Mouse (Mus musculus) embryonic fibroblast, embryonic 13.5 days (primary cell): ENCODE results near the gene Ssbp2. TPM values are rescaled to one million over a fixed set of nuclear protein-coding genes. Genes with fewer than 3 reads are reported as not detected.

Experiments
- H3K27ac ChIP-seq: 2 replicates; pipeline ENCODE4 v1.5.1; 2012; ENCODE audit warnings: low read length, control low read depth, inconsistent platforms; ENCODE audit not compliant: insufficient read depth
- H3K4me1 ChIP-seq: 2 replicates; pipeline ENCODE4 v1.6.1; 2011; ENCODE audit warnings: low read length; ENCODE audit not compliant: control insufficient read depth, insufficient read depth
- H3K4me3 ChIP-seq: 2 replicates; pipeline ENCODE4 v1.5.1; 2011; ENCODE audit warnings: mild to moderate bottlenecking, control low read depth, low read length; ENCODE audit not compliant: insufficient read depth
- CTCF ChIP-seq: IDR thresholded peaks from 2 replicates; pipeline ENCODE4 v1.5.1; 2011; ENCODE audit warnings: mild to moderate bottlenecking, control low read depth, low read length, moderate library complexity, borderline replicate concordance; ENCODE audit not compliant: insufficient read depth
- POLR2A ChIP-seq: IDR thresholded peaks from 2 replicates; pipeline ENCODE4 v1.6.1; 2011; ENCODE audit warnings: low read depth, mild to moderate bottlenecking, control low read depth, low read length, moderate library complexity
- polyA plus RNA-seq: library from polyadenylated mRNA; stranded (reverse); fragments of >200 nt; gene quantifications from 2 replicates; pipeline ENCODE4 v1.2.4, GENCODE M21; 2011; ENCODE audit warnings: low read depth; ENCODE audit not compliant: missing spikeins, insufficient read length

Ssbp2 gene
- polyA plus RNA-seq, 1 experiment: 57.2 TPM

DNA sequence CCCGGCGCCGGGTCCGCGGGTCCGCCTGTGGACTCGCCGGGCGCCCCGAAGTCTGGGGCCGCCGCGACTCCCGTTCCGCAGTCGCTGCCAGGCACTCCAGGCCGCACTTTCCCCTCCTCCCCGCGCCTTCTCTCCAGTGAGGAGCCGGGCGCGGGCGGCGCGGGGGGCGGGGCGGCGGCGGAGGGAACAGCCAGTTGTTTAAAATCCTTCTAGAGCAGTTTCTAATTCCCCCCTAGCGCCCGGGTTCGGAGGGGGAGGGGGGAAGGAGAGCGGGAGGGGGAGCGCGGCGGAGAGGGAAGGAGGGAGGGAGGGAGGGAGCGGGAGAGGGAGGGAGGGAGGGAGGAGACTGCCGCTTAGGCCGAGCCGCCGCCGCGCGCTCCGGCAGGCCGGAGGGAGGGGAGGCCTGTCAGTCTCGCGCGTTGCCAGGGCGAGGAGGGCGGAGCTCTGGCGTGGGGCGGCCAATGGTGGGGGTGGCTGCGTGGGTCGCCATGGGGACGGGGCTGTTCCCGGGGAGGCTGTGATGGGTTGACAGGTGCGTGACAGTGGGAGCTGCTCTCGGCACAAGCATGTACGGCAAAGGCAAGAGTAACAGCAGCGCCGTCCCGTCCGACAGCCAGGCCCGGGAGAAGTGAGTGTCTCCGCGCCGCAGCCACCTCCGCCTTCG is 670 bp downstream of the Ssbp2 start:
- TF ChIP-seq CTCF (no peak), POLR2A (peak; percentile 80)
- Histone ChIP-seq H3K4me1 (no peaks in the 10 kb centered on the region), H3K27ac (peak overlapping the region; percentile 96)

DNA sequence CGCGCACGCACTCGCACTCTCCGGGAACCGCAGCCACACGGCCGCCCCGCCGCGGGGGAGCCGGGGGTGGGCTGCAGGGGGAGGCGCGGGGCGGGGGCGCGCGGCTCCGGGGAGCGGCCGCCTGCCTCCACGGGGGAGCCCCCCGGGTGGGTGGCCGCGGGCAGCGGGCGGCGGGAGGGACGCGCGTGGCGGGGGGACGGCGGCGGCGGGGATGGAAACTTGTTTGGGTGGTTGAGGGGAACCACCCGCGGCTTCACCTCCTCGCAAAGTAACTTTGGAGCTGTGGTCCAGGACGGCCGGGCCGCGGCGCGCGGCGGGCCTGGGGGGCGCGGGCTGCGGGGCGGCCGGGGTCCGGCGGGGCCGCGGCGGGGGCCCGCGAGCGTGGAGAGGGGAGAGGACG is 1.2 kb downstream of the Ssbp2 start:
- no peaks in the 10 kb centered on the region for H3K4me1 ChIP-seq
- peak overlapping the region; percentile 34 for H3K4me3 ChIP-seq
- no peak overlapping the region for H3K27ac ChIP-seq
- TF ChIP-seq CTCF (no peak), POLR2A (no peak)

More for the DNA sequence above, 670 bp downstream of the Ssbp2 start:
- peak overlapping the region; percentile 34 for H3K4me3 ChIP-seq

DNA sequence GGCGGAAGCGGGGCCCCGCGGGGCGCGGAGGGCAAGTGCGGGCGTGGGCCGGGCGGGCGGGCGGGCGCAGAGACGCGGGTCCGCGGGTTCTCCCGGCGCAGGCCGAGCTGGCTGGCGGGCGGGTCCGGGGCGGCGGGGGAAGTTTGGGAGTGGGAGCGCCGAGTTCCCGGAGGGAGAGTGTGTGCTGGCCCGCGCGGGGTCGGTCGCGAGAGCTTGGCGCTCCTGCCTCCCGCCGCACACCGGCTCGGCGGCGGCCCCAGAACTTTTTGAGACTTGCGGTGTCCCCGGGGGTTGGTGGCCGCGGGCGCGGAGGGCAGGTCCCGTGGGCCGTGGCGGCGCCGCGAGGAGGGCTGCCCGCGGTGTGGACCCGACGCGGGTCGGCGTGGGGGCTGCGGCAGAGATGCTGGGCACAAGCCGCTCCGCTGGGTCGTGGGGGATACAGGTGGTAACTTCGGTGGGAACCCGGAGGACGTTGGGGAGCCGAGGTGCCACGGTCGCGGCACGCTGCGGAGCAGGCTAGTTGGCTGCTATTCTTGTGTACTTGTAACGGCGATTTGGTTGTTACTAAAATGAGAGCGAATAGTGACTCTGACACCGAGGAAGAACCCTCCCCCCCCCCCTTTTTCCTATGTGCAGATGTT is 1.7 kb downstream of the Ssbp2 start:
- Histone ChIP-seq H3K27ac (no peak overlapping the region), H3K4me1 (no peaks in the 10 kb centered on the region), H3K4me3 (peak overlapping the region; percentile 56)
- TF ChIP-seq POLR2A (no peak), CTCF (no peak)

DNA sequence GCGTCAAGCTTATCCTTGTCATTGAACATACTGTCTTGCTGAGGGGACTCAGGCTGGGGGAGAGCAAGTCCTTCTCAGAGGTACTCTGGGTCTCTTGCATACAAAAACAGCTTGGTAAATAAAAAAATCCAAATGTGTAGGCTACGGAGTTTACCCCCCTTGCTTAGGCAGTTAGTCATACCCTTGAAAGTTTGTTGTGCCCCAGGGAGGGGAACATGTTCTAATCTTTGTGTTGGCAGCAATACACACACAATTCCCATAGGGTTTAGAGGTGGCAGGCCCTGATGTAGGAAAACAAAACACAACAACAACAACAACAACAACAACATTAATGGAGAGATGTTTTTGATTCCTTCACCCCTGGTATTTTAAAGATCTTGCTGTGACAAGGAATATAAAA is 2.3 kb downstream of the Ssbp2 start:
- TF ChIP-seq POLR2A (no peak), CTCF (no peak)
- Histone ChIP-seq H3K4me3 (peak overlapping the region; percentile 56), H3K4me1 (no peaks in the 10 kb centered on the region), H3K27ac (no peak overlapping the region)

DNA sequence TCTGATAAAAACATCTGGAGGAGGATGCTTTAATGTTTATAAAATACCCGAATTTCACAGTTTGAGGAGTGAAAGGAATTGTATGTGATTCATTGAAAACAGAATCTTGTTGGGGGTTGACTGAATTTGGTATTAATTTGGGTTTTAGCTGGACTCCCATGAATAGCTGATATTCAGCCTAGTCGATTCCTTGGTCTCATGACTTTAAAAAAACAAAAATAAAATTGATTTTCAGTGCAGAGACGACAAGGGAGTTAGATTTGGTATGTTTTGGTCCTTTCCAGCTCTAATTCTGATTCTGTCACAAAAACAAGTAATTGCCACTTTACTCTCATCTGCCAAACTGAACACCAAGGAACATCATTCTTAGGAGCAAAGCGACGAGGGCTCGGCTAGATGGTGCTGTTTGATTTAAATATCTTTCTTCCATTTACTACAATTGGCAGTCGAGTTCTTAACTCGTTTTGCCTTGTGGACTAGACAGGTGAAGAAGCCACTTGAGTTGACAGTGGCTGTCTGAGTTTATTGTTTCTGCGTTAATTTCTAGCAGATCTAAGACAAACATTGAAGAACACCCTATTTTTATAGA is 2.9 kb downstream of the Ssbp2 start:
- Histone ChIP-seq H3K4me1 (no peaks in the 10 kb centered on the region), H3K4me3 (no peak overlapping the region), H3K27ac (no peak overlapping the region)
- TF ChIP-seq POLR2A (no peak), CTCF (no peak)

DNA sequence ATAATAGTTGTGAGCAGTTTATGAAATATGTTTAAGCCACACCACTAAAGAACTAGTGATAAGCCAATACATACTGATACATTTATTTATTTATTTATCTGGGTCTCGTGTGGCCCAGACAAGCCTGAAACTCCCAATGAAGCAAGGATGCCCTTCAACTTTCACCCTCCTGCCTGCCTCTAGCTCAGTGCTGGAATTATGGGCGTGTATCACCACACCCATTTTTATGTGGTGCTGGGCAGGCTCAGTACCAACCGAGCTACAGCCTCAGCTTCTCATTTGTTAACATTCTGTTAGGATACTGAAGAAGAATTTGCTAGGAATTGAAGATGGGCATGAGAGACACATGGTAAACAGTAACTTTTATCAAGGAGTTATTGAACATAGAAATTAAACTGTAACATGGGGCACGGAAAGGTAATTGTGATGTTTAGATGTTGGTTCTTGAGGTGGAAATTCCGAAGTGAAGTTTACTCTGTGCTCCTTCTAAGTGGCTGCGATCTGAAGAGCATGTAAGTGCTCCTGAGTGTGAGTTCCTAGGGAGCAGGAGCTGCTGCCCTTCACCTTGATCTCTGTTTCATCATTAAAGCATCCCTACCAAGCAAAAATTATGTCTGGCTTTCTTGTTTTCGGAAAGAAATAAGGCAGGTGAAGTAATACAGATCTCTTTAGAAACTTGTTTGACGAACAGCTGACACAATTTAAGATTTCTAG is 5.1 kb downstream of the Ssbp2 start:
- Histone ChIP-seq H3K27ac (no peak overlapping the region), H3K4me1 (no peaks in the 10 kb centered on the region), H3K4me3 (no peak overlapping the region)
- TF ChIP-seq POLR2A (no peak), CTCF (no peak)

DNA sequence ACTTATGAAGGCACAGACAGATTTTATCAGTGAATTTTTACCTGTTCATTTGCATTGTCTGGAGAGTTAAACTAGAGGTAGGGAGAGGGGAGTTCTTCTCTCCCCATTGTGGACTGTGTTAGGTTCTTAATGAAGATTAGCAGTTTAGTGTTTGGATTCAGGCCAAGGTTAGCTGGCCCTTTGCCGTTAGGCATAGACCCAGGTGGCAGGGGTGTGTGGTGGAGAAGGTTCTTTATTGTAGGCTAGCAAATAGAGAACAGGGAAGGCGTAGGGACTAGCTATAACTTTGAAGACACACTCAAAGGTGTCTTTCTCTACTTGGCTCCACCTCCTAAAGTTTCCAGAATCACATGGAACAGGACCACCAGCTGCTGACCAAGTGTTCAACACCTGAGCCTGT is 11.5 kb downstream of the Ssbp2 start:
- H3K4me1 ChIP-seq: no peaks in the 10 kb centered on the region; the same call in 1 of the 2 replicates
- TF ChIP-seq POLR2A (no peak), CTCF (no peak)
- H3K27ac ChIP-seq: no peak overlapping the region
- no peak overlapping the region for H3K4me3 ChIP-seq

DNA sequence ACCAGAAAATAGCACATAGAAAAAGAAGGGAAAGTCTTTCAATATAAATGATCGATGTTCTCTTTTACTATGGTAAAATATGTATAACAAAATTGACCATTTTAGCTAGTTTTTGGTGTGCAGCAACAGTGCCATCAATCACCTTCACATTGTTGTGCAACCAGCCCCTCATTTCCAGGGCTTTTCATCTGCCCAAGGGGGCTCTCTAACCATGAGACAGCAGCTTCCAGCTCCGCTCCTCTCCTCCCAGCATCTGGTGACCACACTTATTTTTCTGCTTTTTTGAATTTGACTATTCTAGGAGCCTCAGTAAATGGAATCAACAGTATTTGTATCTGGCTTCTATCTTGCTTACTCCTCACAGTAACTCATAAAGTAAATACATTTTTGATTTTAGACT is 11.9 kb downstream of the Ssbp2 start:
- H3K27ac ChIP-seq: no peak overlapping the region
- TF ChIP-seq CTCF: no peak
- no peak overlapping the region for H3K4me3 ChIP-seq
- H3K4me1 ChIP-seq: no peaks in the 10 kb centered on the region; the same call in 1 of the 2 replicates

DNA sequence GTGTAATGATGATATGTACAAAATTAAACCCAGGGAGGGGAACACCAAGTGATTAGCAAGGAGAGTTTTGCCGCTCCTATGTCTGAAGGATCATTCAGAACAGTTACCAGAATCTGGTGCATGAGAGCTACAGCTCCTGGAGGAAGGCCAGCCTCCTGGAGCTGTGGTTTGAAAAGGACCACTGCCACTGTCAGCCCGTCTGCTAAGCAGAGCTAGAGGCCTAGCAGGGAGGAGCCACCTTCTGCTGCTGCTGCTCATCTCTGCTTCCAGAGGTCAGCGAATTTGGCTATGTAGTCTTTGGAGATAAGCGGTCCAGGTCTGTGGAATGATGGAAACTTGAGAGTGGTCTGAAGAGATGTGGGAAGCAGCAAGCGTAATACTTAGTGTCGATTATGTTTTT is 13.4 kb downstream of the Ssbp2 start:
- H3K27ac ChIP-seq: no peak overlapping the region
- H3K4me3 ChIP-seq: no peak overlapping the region
- TF ChIP-seq POLR2A (no peak), CTCF (no peak)
- no peaks in the 10 kb centered on the region; the same call in 1 of the 2 replicates for H3K4me1 ChIP-seq
